Mouse (Mus musculus) cerebellum, adult 2 months (tissue): ENCODE measurements around the gene Fastkd5. TPM values are rescaled to one million over a fixed set of nuclear protein-coding genes. Genes with fewer than 3 reads are reported as not detected.
"Not testable (repeated sequence)": the region's sequence is repeated elsewhere in the genome, so short reads cannot be mapped to it uniquely, and the experiment has no call there.

ENCODE experiments used
- DNase-seq, 2 experiments: peaks; one replicate each; pipeline ENCODE4 v3.0.0; 2021
- H3K27ac ChIP-seq: fragments of 200-500 bp; 2 replicates; pipeline ENCODE4 v1.5.1; 2012; ENCODE audit warnings: low read length, control low read depth, inconsistent platforms; ENCODE audit not compliant: insufficient read depth
- H3K27me3 ChIP-seq: fragments of 200-500 bp; 2 replicates; pipeline ENCODE4 v1.6.1; 2012; ENCODE audit warnings: inconsistent platforms, mild to moderate bottlenecking, low read length, moderate library complexity; ENCODE audit not compliant: control insufficient read depth, insufficient read depth
- H3K4me1 ChIP-seq: fragments of 200-500 bp; 2 replicates; pipeline ENCODE4 v1.6.1; 2011; ENCODE audit warnings: low read length; ENCODE audit not compliant: control insufficient read depth, insufficient read depth
- H3K4me3 ChIP-seq: fragments of 200-500 bp; replicated peaks from 2 replicates; pipeline ENCODE3; 2011; ENCODE audit warnings: mild to moderate bottlenecking, low read depth, low read length, control low read depth; ENCODE audit not compliant: insufficient read depth
- CTCF ChIP-seq: fragments of 200-500 bp; IDR thresholded peaks from 2 replicates; pipeline ENCODE4 v1.5.1; 2011; ENCODE audit warnings: low read depth, mild to moderate bottlenecking, control low read depth, low read length, moderate library complexity, borderline replicate concordance; ENCODE audit not compliant: insufficient read depth
- POLR2A ChIP-seq: fragments of 200-500 bp; IDR thresholded peaks from 2 replicates; pipeline ENCODE4 v1.6.1; 2011; ENCODE audit warnings: low read length, control low read depth, borderline replicate concordance; ENCODE audit not compliant: insufficient read depth
- WGBS: fragments of 180-500 bp; shearing (Covaris S2); methylation state at CpG from one replicate; pipeline ENCODE4 v1.1.7; 2018; 5-methylcytosine and 5-hydroxymethylcytosine counted together
- polyA plus RNA-seq: library from polyadenylated mRNA; depleted of rRNA; stranded (reverse); fragments of >200 nt; gene quantifications from 2 replicates; pipeline ENCODE4 v1.2.3, GENCODE M21; 2012

The Fastkd5 gene
- polyA plus RNA-seq, 1 experiment, result 5.7 TPM

DNA sequence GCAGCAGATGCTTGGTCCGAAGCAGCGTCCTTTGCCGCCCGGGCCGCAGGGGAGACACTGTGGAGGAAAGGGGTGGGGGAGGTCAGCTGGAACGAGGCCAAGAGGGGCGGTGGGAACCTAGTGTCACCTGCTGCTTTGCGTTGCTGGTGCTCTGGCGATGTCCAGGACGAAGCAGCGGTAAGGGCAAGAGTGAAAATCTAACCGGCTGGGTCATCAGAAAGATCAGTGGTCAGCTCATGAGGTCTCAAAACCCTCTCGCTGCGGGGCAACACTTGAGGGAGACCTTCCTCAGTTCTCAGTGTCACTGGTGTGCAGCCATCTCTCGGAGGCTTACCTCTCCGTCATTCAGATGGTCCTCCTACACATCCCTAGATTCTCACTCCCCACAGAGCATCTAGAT is 48.6 kb downstream of the Fastkd5 start:
- Histone ChIP-seq H3K4me3 (no peak overlapping the region), H3K27me3 (no peaks in the 10 kb centered on the region; the same call in 1 of the 2 replicates), H3K27ac (no peak overlapping the region), H3K4me1 (peaks cover 11% of the 10 kb centered on the region; the same call in 1 of the 2 replicates)
- 6% methylated on average over 16 of the region's 16 CpGs for WGBS
- no peak for TF ChIP-seq CTCF
- TF ChIP-seq POLR2A, result no peak
- DNase-seq, result no peak

DNA sequence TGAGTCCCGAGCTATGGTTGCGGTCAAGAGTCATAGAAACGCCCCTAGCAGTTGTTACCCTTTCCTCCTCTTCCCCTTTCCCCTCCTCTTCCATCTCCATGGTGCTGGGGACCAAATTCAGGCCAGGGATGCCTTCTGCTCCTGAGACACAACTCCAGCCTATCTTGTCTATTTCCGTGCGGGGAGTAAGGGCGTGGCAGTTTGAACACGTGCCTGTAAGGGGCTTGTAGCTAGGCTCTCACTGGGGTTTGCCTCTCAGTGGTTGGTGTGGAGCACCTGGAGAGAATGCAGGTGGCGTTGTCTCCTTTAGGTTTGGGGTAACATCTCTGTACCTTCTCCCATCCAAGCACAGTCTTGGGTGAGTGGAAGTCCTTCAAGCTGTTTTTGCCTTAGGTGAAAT is 50.0 kb downstream of the Fastkd5 start:
- DNase-seq, result no peak
- Histone ChIP-seq H3K27me3 (no peaks in the 10 kb centered on the region; the same call in 1 of the 2 replicates), H3K4me1 (peaks cover 13% of the 10 kb centered on the region; the same call in 1 of the 2 replicates), H3K4me3 (no peak overlapping the region), H3K27ac (no peak overlapping the region)
- TF ChIP-seq CTCF (no peak), POLR2A (no peak)
- 14% methylated on average over 8 of the region's 8 CpGs for WGBS

DNA sequence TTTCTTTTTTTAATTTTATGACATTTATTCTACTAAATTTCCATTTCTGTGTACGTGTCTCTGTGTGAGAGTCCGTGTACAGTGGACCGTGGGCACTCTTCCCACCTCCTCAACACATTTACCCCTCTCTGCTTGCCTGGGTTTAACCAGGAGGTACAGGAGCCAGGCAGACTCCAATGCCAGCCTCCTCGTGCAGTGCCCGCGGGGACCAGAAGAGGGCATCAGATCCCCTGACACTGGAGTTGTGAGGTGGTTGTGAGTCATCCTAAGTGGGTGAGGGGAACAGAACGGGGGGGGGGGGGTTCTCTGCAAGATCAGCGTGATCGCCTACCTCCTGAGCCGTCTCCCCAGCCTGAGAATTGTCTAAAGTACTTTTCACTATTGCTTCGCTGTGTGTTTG is 51.7 kb downstream of the Fastkd5 start:
- Histone ChIP-seq H3K27me3 (no peaks in the 10 kb centered on the region; the same call in 1 of the 2 replicates), H3K27ac (no peak overlapping the region), H3K4me1 (peaks cover 13% of the 10 kb centered on the region; the same call in 1 of the 2 replicates), H3K4me3 (no peak overlapping the region)
- WGBS, result 10% methylated on average over 11 of the region's 11 CpGs
- TF ChIP-seq CTCF (peak; percentile 73; the same call in 1 of the 2 replicates), POLR2A (no peak)
- peak; percentile 60 to 76 for DNase-seq

DNA sequence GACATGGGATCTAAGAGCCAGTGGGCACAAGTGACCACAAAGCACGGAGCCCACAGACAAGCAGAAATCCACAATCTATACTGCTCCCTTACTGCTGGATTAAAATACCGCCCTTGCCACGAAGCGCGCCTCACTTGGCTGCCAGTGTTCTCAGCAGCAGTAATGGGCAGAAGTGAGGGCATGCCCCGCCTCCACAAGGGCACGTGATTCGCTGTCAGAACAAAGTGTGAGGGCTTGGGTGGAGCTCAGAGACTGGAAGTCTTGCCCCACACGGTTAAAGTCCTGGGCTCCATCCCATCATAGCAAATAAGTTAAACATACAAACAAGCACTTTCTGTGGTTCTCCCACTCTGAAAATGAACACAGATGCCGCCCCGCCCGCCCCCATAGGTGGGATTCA is 52.2 kb downstream of the Fastkd5 start:
- no peaks in the 10 kb centered on the region; the same call in 1 of the 2 replicates for H3K27me3 ChIP-seq
- WGBS, result 5% methylated on average over 12 of the region's 12 CpGs
- no peak overlapping the region for H3K27ac ChIP-seq
- no peak for TF ChIP-seq CTCF
- H3K4me1 ChIP-seq, result peaks cover 13% of the 10 kb centered on the region; the same call in 1 of the 2 replicates
- no peak overlapping the region for H3K4me3 ChIP-seq
- DNase-seq, result peak; percentile 23 to 30

DNA sequence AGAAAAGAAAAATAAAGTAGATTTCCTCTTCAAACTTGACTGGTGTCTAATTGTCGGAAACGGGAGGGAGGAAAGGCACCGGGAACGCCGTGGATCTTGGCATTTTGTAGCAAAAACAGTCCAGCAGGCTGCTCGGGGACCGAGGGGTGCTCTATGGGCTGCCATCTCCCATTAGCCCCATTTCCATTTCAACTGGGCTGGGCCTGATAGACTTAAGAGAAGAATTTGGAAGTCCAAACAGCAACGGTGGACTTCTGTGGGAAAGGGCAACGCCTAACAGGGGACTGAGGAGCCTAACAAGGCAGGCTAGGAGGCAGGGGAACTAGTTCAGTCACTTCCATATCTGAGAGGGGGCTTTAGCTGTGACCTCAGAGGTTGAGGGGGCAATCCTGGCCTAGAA is 52.8 kb downstream of the Fastkd5 start:
- Histone ChIP-seq H3K4me3 (no peak overlapping the region), H3K27ac (no peak overlapping the region), H3K27me3 (no peaks in the 10 kb centered on the region; the same call in 1 of the 2 replicates), H3K4me1 (peaks cover 13% of the 10 kb centered on the region; the same call in 1 of the 2 replicates)
- 22% methylated on average over 9 of the region's 9 CpGs for WGBS
- DNase-seq, result peak in 1 of 2 experiments; percentile 23
- TF ChIP-seq POLR2A, result no peak
- no peak for TF ChIP-seq CTCF

DNA sequence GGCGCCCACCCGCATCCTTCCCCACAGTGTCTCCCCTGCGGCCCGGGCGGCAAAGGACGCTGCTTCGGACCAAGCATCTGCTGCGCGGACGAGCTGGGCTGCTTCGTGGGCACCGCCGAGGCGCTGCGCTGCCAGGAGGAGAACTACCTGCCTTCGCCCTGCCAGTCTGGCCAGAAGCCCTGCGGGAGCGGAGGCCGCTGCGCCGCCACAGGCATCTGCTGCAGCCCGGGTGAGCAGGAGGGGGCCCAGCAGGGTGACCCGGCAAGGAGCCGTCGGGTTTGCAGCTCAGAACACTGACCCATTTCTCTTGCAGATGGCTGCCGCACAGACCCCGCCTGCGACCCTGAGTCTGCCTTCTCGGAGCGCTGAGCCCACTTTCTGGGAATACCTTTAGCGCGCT is 53.3 kb downstream of the Fastkd5 start:
- Histone ChIP-seq H3K4me1 (peaks cover 13% of the 10 kb centered on the region; the same call in 1 of the 2 replicates), H3K4me3 (peak overlapping the region; percentile 11)
- DNase-seq, result peak; percentile 57 to 65
- 3% methylated on average over 32 of the region's 32 CpGs for WGBS
- H3K27ac ChIP-seq, H3K27me3 ChIP-seq: not testable (repeated sequence)

DNA sequence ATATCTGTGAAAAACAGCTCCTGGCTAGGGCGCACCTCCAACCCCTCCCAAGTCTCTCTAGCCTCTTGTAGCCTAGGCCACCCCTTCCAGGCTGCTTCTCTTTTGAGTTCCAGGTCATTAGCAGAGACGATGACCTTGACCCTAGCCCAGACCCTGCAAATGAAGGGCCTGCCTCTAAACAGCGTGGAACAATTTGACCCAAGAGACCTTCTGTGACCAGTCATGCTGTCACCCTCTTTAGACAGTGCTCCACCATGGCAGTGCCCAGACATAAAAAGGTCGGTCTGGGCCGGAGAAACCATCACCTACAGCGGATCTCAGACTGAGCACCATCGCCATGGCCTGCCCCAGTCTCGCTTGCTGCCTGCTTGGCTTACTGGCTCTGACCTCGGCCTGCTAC is 54.0 kb downstream of the Fastkd5 start, which contains the start of gene Oxt:
Gene Oxt, plus strand, starts transcription at position 301 of the 400 bp plus-strand sequence.
- 77% methylated on average over 9 of the region's 9 CpGs for WGBS
- Histone ChIP-seq H3K27me3 (no peaks in the 10 kb centered on the region; the same call in 1 of the 2 replicates), H3K4me3 (peak within 1 kb of the TSS; percentile 11)

DNA sequence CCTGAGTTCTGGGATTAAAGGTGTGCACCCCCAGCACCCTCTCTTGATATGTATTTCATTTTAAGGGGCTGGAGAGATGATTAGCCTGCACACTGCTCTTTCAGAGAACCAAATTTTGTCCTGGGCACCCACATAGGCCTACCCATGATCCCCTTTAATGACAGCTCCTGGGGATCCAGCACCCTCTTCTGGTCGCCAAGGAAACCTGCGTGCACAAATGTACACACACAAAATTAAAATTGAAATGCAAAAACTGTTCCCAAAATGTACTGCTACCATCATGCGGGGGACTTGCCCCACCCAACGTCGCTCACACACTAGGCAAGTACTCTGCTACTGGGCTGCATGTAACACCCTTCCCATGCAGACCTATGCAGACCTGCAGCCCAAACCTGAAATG is 54.9 kb downstream of the Fastkd5 start:
- TF ChIP-seq POLR2A (no peak), CTCF (0 out of 2 replicates have a peak, but pooled peaks have one; percentile 6)
- no peak overlapping the region for H3K4me3 ChIP-seq
- peaks cover 9% of the 10 kb centered on the region; the same call in 1 of the 2 replicates for H3K4me1 ChIP-seq
- WGBS, result 87% methylated on average over 5 of the region's 5 CpGs
- no peak for DNase-seq
- no peaks in the 10 kb centered on the region for H3K27me3 ChIP-seq
- no peak overlapping the region for H3K27ac ChIP-seq

More for the DNA sequence above, 54.0 kb downstream of the Fastkd5 start, which contains the start of gene Oxt:
- peaks cover 9% of the 10 kb centered on the region; the same call in 1 of the 2 replicates for H3K4me1 ChIP-seq
- TF ChIP-seq POLR2A (no peak), CTCF (no peak)
- no peak for DNase-seq
- H3K27ac ChIP-seq, result no peak within 1 kb of the TSS
